Mouse (Mus musculus) CD4-positive, CD25-positive, alpha-beta regulatory T cell, adult 4 months (primary cell): ENCODE data around the gene Swi5. TPM values are rescaled to one million over a fixed set of nuclear protein-coding genes. Genes with fewer than 3 reads are reported as not detected.

ENCODE experiments used
- polyA plus RNA-seq, 2 experiments: library from polyadenylated mRNA; unstranded; fragments of 100-300 nt; shearing (Covaris generic); gene quantifications; one replicate each; pipeline ENCODE4 v1.2.1; 2017

The Swi5 gene
- polyA plus RNA-seq, 2 experiments from 2014 or later: 162 to 183 TPM

Other genes starting within 250 kb of the Swi5 start
- gene Fam78a, start 203.2 kb downstream of the Swi5 start, polyA plus RNA-seq: 10 to 100 TPM; 22.6 to 24.4 TPM
- not detected for gene Plpp7, start 192.5 kb downstream of the Swi5 start, polyA plus RNA-seq
- gene Prrc2b, start 137.0 kb downstream of the Swi5 start, polyA plus RNA-seq: 10 to 100 TPM; 31.7 to 32.9 TPM
- 1 to 10 TPM; 6.5 to 7.9 TPM for gene Pomt1, start 51.5 kb downstream of the Swi5 start, polyA plus RNA-seq
- gene Uck1, start 27.9 kb downstream of the Swi5 start, polyA plus RNA-seq: 10 to 100 TPM; 33.3 to 42.0 TPM
- 10 to 100 TPM; 18.1 to 21.3 TPM for gene Golga2, start 691 bp downstream of the Swi5 start, polyA plus RNA-seq
- gene Ciz1, start 64.3 kb upstream of the Swi5 start, polyA plus RNA-seq: 100 to 1,000 TPM in 1 of 2 experiments, 10 to 100 TPM in 1; 58.7 to 103 TPM
- not detected for gene Dnm1, start 65.3 kb upstream of the Swi5 start, polyA plus RNA-seq
- 10 to 100 TPM; 46.6 to 52.9 TPM for gene 1110008P14Rik, start 93.9 kb upstream of the Swi5 start, polyA plus RNA-seq
- gene Lcn2, start 100.2 kb upstream of the Swi5 start, polyA plus RNA-seq: not detected
- under 1 TPM; 0.34 to 0.50 TPM for gene Ptges2, start 107.8 kb upstream of the Swi5 start, polyA plus RNA-seq
- 1 to 10 TPM; 5.5 to 7.1 TPM for gene Naif1, start 162.4 kb upstream of the Swi5 start, polyA plus RNA-seq
- gene Slc25a25, start 163.4 kb upstream of the Swi5 start, polyA plus RNA-seq: 1 to 10 TPM; 4.7 to 6.7 TPM
- gene Fam102a, start 247.3 kb upstream of the Swi5 start, polyA plus RNA-seq: 10 to 100 TPM; 50.6 to 55.5 TPM